Mouse (Mus musculus) cerebellum, adult 2 months (tissue): ENCODE measurements around the gene Ppp4c.

Source experiments
- CTCF ChIP-seq: fragments of 200-500 bp; IDR thresholded peaks from 2 replicates; pipeline ENCODE4 v1.5.1; 2011; ENCODE audit warnings: low read depth, mild to moderate bottlenecking, control low read depth, low read length, moderate library complexity, borderline replicate concordance; ENCODE audit not compliant: insufficient read depth
- POLR2A ChIP-seq: fragments of 200-500 bp; IDR thresholded peaks from 2 replicates; pipeline ENCODE4 v1.6.1; 2011; ENCODE audit warnings: low read length, control low read depth, borderline replicate concordance; ENCODE audit not compliant: insufficient read depth

DNA sequence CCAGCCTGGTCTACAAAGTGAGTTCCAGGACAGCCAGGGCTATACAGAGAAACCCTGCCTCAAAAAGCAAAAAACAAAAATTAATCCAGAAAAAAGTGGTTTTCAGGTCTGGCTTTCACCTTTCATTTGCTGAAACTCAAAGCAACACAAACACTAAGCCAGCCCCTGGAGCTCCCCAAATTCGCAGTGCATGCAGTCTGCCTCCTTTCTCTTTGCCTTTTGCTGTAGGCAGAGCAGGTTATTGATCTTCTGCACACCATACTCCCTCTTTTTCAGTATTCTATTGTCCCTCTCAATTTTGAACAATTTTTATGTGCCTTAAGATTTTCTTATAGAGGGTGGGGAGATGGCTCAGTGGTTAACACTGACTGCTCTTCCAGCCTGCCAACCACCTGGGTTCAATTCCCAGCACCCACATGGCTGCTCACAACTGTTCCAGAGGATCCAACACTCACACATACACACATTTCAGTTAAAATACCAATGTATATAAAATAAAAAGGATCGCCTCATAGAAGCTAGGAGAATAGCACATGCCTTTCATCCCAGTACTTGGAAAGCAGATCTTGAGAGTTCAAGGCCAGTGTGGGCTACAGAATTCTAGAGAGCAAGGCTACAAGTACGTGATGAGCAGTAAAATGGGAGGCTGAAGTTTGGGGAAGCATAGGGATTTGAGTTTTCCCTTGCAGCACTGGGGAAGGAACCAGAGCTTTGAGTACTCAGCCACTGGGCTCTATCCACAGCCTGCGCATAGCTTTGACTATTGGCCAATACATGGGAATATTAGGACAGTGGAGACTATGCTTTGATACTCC is 1.4 kb upstream of the Ppp4c start:
- TF ChIP-seq CTCF (no peak), POLR2A (peak; percentile 10; the same call in 1 of the 2 replicates)
